Mouse (Mus musculus): ENCODE results near the gene Med12. TPM values are rescaled to one million over a fixed set of nuclear protein-coding genes. Genes with fewer than 3 reads are reported as not detected.

Med12 gene
- polyA plus RNA-seq, 1 experiment from 2014 or later, result 25.9 TPM

GRCm38 (mm10) chrX:101300427-101301030 lies 26.7 kb downstream of the Med12 start:
- Histone ChIP-seq H3K9me3 (ENCODE audit: control insufficient read depth, low read length) (no peaks in the 10 kb centered on the region), H3K27ac (replicated peaks in 1 of 2; ENCODE audit: control insufficient read depth in 1 of 2, insufficient read depth in 1 of 2, low read depth in 2 of 2, low read length in 2 of 2) (peak overlapping the region; percentile 19 to 58; a peak in 2 of 4 replicates), H3K9ac (ENCODE audit: low read length) (peak overlapping the region; percentile 44; the same call in 1 of the 2 replicates), H3K4me3 (ENCODE audit: control insufficient read depth in 1 of 2, insufficient read depth in 1 of 2, low read depth in 1 of 2, low read length in 2 of 2) (peak overlapping the region; percentile 32 to 37), H3K4me2 (ENCODE audit: low read length) (peak overlapping the region; percentile 61), H3K4me1 (ENCODE audit: control insufficient read depth in 2 of 2, insufficient read depth in 2 of 2, low read length in 2 of 2) (no peaks in the 10 kb centered on the region; a peak in 2 of 4 replicates), H3K27me3 (ENCODE audit: control insufficient read depth, insufficient read depth, low read length) (no peaks in the 10 kb centered on the region), H3K36me3 (ENCODE audit: control insufficient read depth, insufficient read depth, low read length) (peaks cover 20% of the 10 kb centered on the region)
- ATAC-seq (ENCODE audit: insufficient number of reproducible peaks, insufficient read depth, low FRiP score, low read depth), result no peak
- 39% methylated on average over 13 of the region's 13 CpGs for WGBS

- no peak overlapping the region for H3K4me2 ChIP-seq (ENCODE audit: low read length)
- H3K4me3 ChIP-seq (ENCODE audit: control insufficient read depth in 1 of 2, insufficient read depth in 1 of 2, low read depth in 1 of 2, low read length in 2 of 2), result no peak overlapping the region
- 78% methylated on average over 9 of the region's 9 CpGs for WGBS
- no peak overlapping the region for H3K27ac ChIP-seq (replicated peaks in 1 of 2; ENCODE audit: control insufficient read depth in 1 of 2, insufficient read depth in 1 of 2, low read depth in 2 of 2, low read length in 2 of 2)
- H3K9me3 ChIP-seq (ENCODE audit: control insufficient read depth, low read length), result no peaks in the 10 kb centered on the region
- no peak for ATAC-seq (ENCODE audit: insufficient number of reproducible peaks, insufficient read depth, low FRiP score, low read depth)
- no peaks in the 10 kb centered on the region for H3K27me3 ChIP-seq (ENCODE audit: control insufficient read depth, insufficient read depth, low read length)
- H3K36me3 ChIP-seq (ENCODE audit: control insufficient read depth, insufficient read depth, low read length), result peaks cover 10% of the 10 kb centered on the region
- no peak overlapping the region for H3K9ac ChIP-seq (ENCODE audit: low read length)
- H3K4me1 ChIP-seq (ENCODE audit: control insufficient read depth in 2 of 2, insufficient read depth in 2 of 2, low read length in 2 of 2), result no peaks in the 10 kb centered on the region; a peak in 2 of 4 replicates
Measured at GRCm38 (mm10) chrX:101301654-101302053, 27.8 kb downstream of the Med12 start.

- H3K4me1 ChIP-seq (ENCODE audit: control insufficient read depth in 2 of 2, insufficient read depth in 2 of 2, low read length in 2 of 2), result no peaks in the 10 kb centered on the region; a peak in 1 of 4 replicates
- no peak for ATAC-seq (ENCODE audit: insufficient number of reproducible peaks, insufficient read depth, low FRiP score, low read depth)
- WGBS, result 58% methylated on average over 2 of the region's 2 CpGs
- H3K36me3 ChIP-seq (ENCODE audit: control insufficient read depth, insufficient read depth, low read length), result no peaks in the 10 kb centered on the region
- no peaks in the 10 kb centered on the region for H3K27me3 ChIP-seq (ENCODE audit: control insufficient read depth, insufficient read depth, low read length)
- no peak overlapping the region for H3K9ac ChIP-seq (ENCODE audit: low read length)
- H3K9me3 ChIP-seq (ENCODE audit: control insufficient read depth, low read length), result no peaks in the 10 kb centered on the region
- no peak overlapping the region for H3K4me2 ChIP-seq (ENCODE audit: low read length)
- H3K4me3 ChIP-seq (ENCODE audit: control insufficient read depth in 1 of 2, insufficient read depth in 1 of 2, low read depth in 1 of 2, low read length in 2 of 2), result no peak overlapping the region
- no peak overlapping the region for H3K27ac ChIP-seq (replicated peaks in 1 of 2; ENCODE audit: control insufficient read depth in 1 of 2, insufficient read depth in 1 of 2, low read depth in 2 of 2, low read length in 2 of 2)
Measured at GRCm38 (mm10) chrX:101304646-101305045, 30.8 kb downstream of the Med12 start.

- Histone ChIP-seq H3K4me3 (ENCODE audit: control insufficient read depth in 1 of 2, insufficient read depth in 1 of 2, low read depth in 1 of 2, low read length in 2 of 2) (no peak overlapping the region), H3K36me3 (ENCODE audit: control insufficient read depth, insufficient read depth, low read length) (no peaks in the 10 kb centered on the region), H3K27ac (replicated peaks in 1 of 2; ENCODE audit: control insufficient read depth in 1 of 2, insufficient read depth in 1 of 2, low read depth in 2 of 2, low read length in 2 of 2) (no peak overlapping the region), H3K9me3 (ENCODE audit: control insufficient read depth, low read length) (no peaks in the 10 kb centered on the region), H3K4me2 (ENCODE audit: low read length) (no peak overlapping the region), H3K27me3 (ENCODE audit: control insufficient read depth, insufficient read depth, low read length) (0 out of 2 replicates have a peak, but pooled peaks cover 3% of the 10 kb centered on the region), H3K9ac (ENCODE audit: low read length) (no peak overlapping the region), H3K4me1 (ENCODE audit: control insufficient read depth in 2 of 2, insufficient read depth in 2 of 2, low read length in 2 of 2) (no peaks in the 10 kb centered on the region)
- 78% methylated on average over 5 of the region's 5 CpGs for WGBS
- ATAC-seq (ENCODE audit: insufficient number of reproducible peaks, insufficient read depth, low FRiP score, low read depth), result no peak
Measured at GRCm38 (mm10) chrX:101309299-101309698, 35.5 kb downstream of the Med12 start.

- H3K27ac ChIP-seq (replicated peaks in 1 of 2; ENCODE audit: control insufficient read depth in 1 of 2, insufficient read depth in 1 of 2, low read depth in 2 of 2, low read length in 2 of 2), result no peak overlapping the region
- 0 out of 2 replicates have a peak, but pooled peaks cover 3% of the 10 kb centered on the region for H3K27me3 ChIP-seq (ENCODE audit: control insufficient read depth, insufficient read depth, low read length)
- no peaks in the 10 kb centered on the region for H3K9me3 ChIP-seq (ENCODE audit: control insufficient read depth, low read length)
- H3K4me2 ChIP-seq (ENCODE audit: low read length), result no peak overlapping the region
- no peak for ATAC-seq (ENCODE audit: insufficient number of reproducible peaks, insufficient read depth, low FRiP score, low read depth)
- no peaks in the 10 kb centered on the region for H3K36me3 ChIP-seq (ENCODE audit: control insufficient read depth, insufficient read depth, low read length)
- 54% methylated on average over 6 of the region's 6 CpGs for WGBS
- H3K4me1 ChIP-seq (ENCODE audit: control insufficient read depth in 2 of 2, insufficient read depth in 2 of 2, low read length in 2 of 2), result no peaks in the 10 kb centered on the region
- H3K9ac ChIP-seq (ENCODE audit: low read length), result no peak overlapping the region
- H3K4me3 ChIP-seq (ENCODE audit: control insufficient read depth in 1 of 2, insufficient read depth in 1 of 2, low read depth in 1 of 2, low read length in 2 of 2), result no peak overlapping the region
Measured at GRCm38 (mm10) chrX:101313625-101314359, 40.0 kb downstream of the Med12 start.

GRCm38 (mm10) chrX:101319775-101320174 lies 45.9 kb downstream of the Med12 start:
- WGBS, result 84% methylated on average over 12 of the region's 12 CpGs
- H3K4me1 ChIP-seq (ENCODE audit: control insufficient read depth in 2 of 2, insufficient read depth in 2 of 2, low read length in 2 of 2), result no peaks in the 10 kb centered on the region
- ATAC-seq (ENCODE audit: insufficient number of reproducible peaks, insufficient read depth, low FRiP score, low read depth), result no peak
- no peak overlapping the region for H3K4me3 ChIP-seq (ENCODE audit: control insufficient read depth in 1 of 2, insufficient read depth in 1 of 2, low read depth in 1 of 2, low read length in 2 of 2)
- no peaks in the 10 kb centered on the region for H3K27me3 ChIP-seq (ENCODE audit: control insufficient read depth, insufficient read depth, low read length)
- no peaks in the 10 kb centered on the region for H3K36me3 ChIP-seq (ENCODE audit: control insufficient read depth, insufficient read depth, low read length)
- no peak overlapping the region for H3K27ac ChIP-seq (replicated peaks in 1 of 2; ENCODE audit: control insufficient read depth in 1 of 2, insufficient read depth in 1 of 2, low read depth in 2 of 2, low read length in 2 of 2)
- H3K9me3 ChIP-seq (ENCODE audit: control insufficient read depth, low read length), result no peaks in the 10 kb centered on the region
- no peak overlapping the region for H3K4me2 ChIP-seq (ENCODE audit: low read length)
- H3K9ac ChIP-seq (ENCODE audit: low read length), result no peak overlapping the region

- no peak overlapping the region for H3K27ac ChIP-seq (replicated peaks in 1 of 2; ENCODE audit: control insufficient read depth in 1 of 2, insufficient read depth in 1 of 2, low read depth in 2 of 2, low read length in 2 of 2)
- no peaks in the 10 kb centered on the region for H3K9me3 ChIP-seq (ENCODE audit: control insufficient read depth, low read length)
- no peak overlapping the region for H3K4me2 ChIP-seq (ENCODE audit: low read length)
- peaks cover 0 to 3% of the 10 kb centered on the region in 2 experiments; a peak in 2 of 4 replicates for H3K4me1 ChIP-seq (ENCODE audit: control insufficient read depth in 2 of 2, insufficient read depth in 2 of 2, low read length in 2 of 2)
- H3K36me3 ChIP-seq (ENCODE audit: control insufficient read depth, insufficient read depth, low read length), result no peaks in the 10 kb centered on the region
- no peak for ATAC-seq (ENCODE audit: insufficient number of reproducible peaks, insufficient read depth, low FRiP score, low read depth)
- no peak overlapping the region for H3K9ac ChIP-seq (ENCODE audit: low read length)
- WGBS, result 32% methylated on average over 8 of the region's 8 CpGs
- no peaks in the 10 kb centered on the region for H3K27me3 ChIP-seq (ENCODE audit: control insufficient read depth, insufficient read depth, low read length)
- no peak overlapping the region for H3K4me3 ChIP-seq (ENCODE audit: control insufficient read depth in 1 of 2, insufficient read depth in 1 of 2, low read depth in 1 of 2, low read length in 2 of 2)
Measured at GRCm38 (mm10) chrX:101325989-101326899, 52.4 kb downstream of the Med12 start.

All from heart, embryonic 14.5 days (tissue).